Comparison of ENCODE assay signal across 30 mouse cellular contexts in genomic region chr16:22574164-22574563, GRCm38 (mm10).
DNase-seq lines count a peak whose midpoint lies in the region; ATAC-seq and TF ChIP-seq lines count a peak whose summit lies in the region.
"Had no signal": no experiment of that assay in that cellular context is flagged by ENCODE, and none has a peak within 500 bp of the region (broad histone marks: within the 10 kb centered on the region; RNA-seq: fewer than 3 reads in every experiment).

No protein-coding gene starts in this region.

- ATAC-seq in forebrain, postnatal 0 days, result no peak
- ATAC-seq in forebrain, embryonic 14.5 days, result no peak
- no peak for ATAC-seq in hindbrain, postnatal 0 days
- ATAC-seq in hindbrain, embryonic 13.5 days (ENCODE audit: low FRiP score), result no peak
- no peak for ATAC-seq in liver, postnatal 0 days
- ATAC-seq in liver, embryonic 12.5 days, result no peak
- ATAC-seq: forebrain, embryonic 16.5 days; Patski had no signal

- no peak overlapping the region for H3K4me2 ChIP-seq in forebrain, postnatal 0 days (ENCODE audit: low read depth)
- H3K4me2 ChIP-seq in forebrain, embryonic 14.5 days (ENCODE audit: low read length), result no peak overlapping the region
- no peak overlapping the region for H3K4me2 ChIP-seq in hindbrain, postnatal 0 days (ENCODE audit: low read depth, low read length)
- H3K4me2 ChIP-seq in hindbrain, embryonic 13.5 days, result no peak overlapping the region
- no peak overlapping the region for H3K4me2 ChIP-seq in liver, postnatal 0 days (ENCODE audit: low read depth, low read length)
- H3K4me2 ChIP-seq in liver, embryonic 12.5 days, result no peak overlapping the region
- H3K4me2 ChIP-seq: embryonic facial prominence, embryonic 13.5 days; heart, embryonic 13.5 days; kidney, embryonic 15.5 days; liver, embryonic 15.5 days; midbrain, embryonic 11.5 days; neural tube, embryonic 13.5 days had no signal

- H3K4me1 ChIP-seq in forebrain, postnatal 0 days (ENCODE audit: insufficient read depth), result no peaks in the 10 kb centered on the region
- no peaks in the 10 kb centered on the region for H3K4me1 ChIP-seq in forebrain, embryonic 14.5 days (ENCODE audit: control insufficient read depth, insufficient read depth, low read length)
- no peaks in the 10 kb centered on the region for H3K4me1 ChIP-seq in hindbrain, postnatal 0 days (ENCODE audit: insufficient read depth, low read length)
- H3K4me1 ChIP-seq in hindbrain, embryonic 13.5 days (replicated peaks), result no peaks in the 10 kb centered on the region
- H3K4me1 ChIP-seq in liver, postnatal 0 days (ENCODE audit: insufficient read depth), result no peaks in the 10 kb centered on the region
- no peaks in the 10 kb centered on the region for H3K4me1 ChIP-seq in liver, embryonic 12.5 days
- H3K4me1 ChIP-seq: liver, embryonic 15.5 days; neural tube, embryonic 13.5 days had no signal

- no peaks in the 10 kb centered on the region for H3K27me3 ChIP-seq in forebrain, postnatal 0 days (ENCODE audit: insufficient read depth, low read length)
- H3K27me3 ChIP-seq in forebrain, embryonic 14.5 days (replicated peaks; ENCODE audit: control insufficient read depth, insufficient read depth, low read length), result no peaks in the 10 kb centered on the region
- no peaks in the 10 kb centered on the region for H3K27me3 ChIP-seq in hindbrain, postnatal 0 days (ENCODE audit: insufficient read depth, low read length)
- H3K27me3 ChIP-seq in hindbrain, embryonic 13.5 days, result peaks cover 26% of the 10 kb centered on the region
- H3K27me3 ChIP-seq in liver, postnatal 0 days (ENCODE audit: insufficient read depth, low read length), result no peaks in the 10 kb centered on the region
- H3K27me3 ChIP-seq in liver, embryonic 12.5 days (replicated peaks), result peaks cover 12% of the 10 kb centered on the region
- H3K27me3 ChIP-seq: kidney, embryonic 15.5 days had no signal

- 71% methylated on average over 7 of the region's 7 CpGs for WGBS in forebrain, postnatal 0 days
- WGBS in forebrain, embryonic 14.5 days, result 78% methylated on average over 7 of the region's 7 CpGs
- 71% methylated on average over 7 of the region's 7 CpGs for WGBS in hindbrain, postnatal 0 days
- 71% methylated on average over 7 of the region's 7 CpGs for WGBS in hindbrain, embryonic 13.5 days
- 61% methylated on average over 7 of the region's 7 CpGs for WGBS in liver, postnatal 0 days (ENCODE audit: insufficient replicate concordance)
- WGBS in liver, embryonic 12.5 days (ENCODE audit: insufficient replicate concordance), result 46% methylated on average over 7 of the region's 7 CpGs

- TF ChIP-seq CTCF in forebrain, postnatal 0 days (IDR thresholded peaks at IDR 0.05; ENCODE audit: low read depth), result peak; percentile 36
- TF ChIP-seq CTCF in hindbrain, postnatal 0 days (IDR thresholded peaks at IDR 0.05; ENCODE audit: low read depth), result peak; percentile 42
- 0 out of 2 replicates have a peak, but pooled peaks have one; percentile 9 for TF ChIP-seq CTCF in liver, postnatal 0 days (IDR thresholded peaks at IDR 0.05; ENCODE audit: low read depth)

- H3K36me3 ChIP-seq in forebrain, postnatal 0 days (ENCODE audit: insufficient read depth), result no peaks in the 10 kb centered on the region
- H3K36me3 ChIP-seq in forebrain, embryonic 14.5 days (ENCODE audit: control insufficient read depth, insufficient read depth, low read length), result no peaks in the 10 kb centered on the region
- no peaks in the 10 kb centered on the region for H3K36me3 ChIP-seq in hindbrain, postnatal 0 days (ENCODE audit: insufficient read depth, low read length)
- no peaks in the 10 kb centered on the region for H3K36me3 ChIP-seq in hindbrain, embryonic 13.5 days
- H3K36me3 ChIP-seq in liver, postnatal 0 days (replicated peaks; ENCODE audit: insufficient read depth, low read length), result no peaks in the 10 kb centered on the region
- H3K36me3 ChIP-seq in liver, embryonic 12.5 days, result no peaks in the 10 kb centered on the region
- H3K36me3 ChIP-seq: embryonic facial prominence, embryonic 13.5 days; forebrain, embryonic 10.5 days; heart, embryonic 13.5 days; kidney, embryonic 15.5 days; liver, embryonic 15.5 days; neural tube, embryonic 13.5 days had no signal

- no peak overlapping the region for H3K9ac ChIP-seq in forebrain, postnatal 0 days
- no peak overlapping the region for H3K9ac ChIP-seq in forebrain, embryonic 14.5 days (ENCODE audit: low read length)
- no peak overlapping the region for H3K9ac ChIP-seq in hindbrain, postnatal 0 days (replicated peaks; ENCODE audit: low read length)
- H3K9ac ChIP-seq in hindbrain, embryonic 13.5 days, result no peak overlapping the region
- no peak overlapping the region for H3K9ac ChIP-seq in liver, postnatal 0 days (replicated peaks)
- no peak overlapping the region for H3K9ac ChIP-seq in liver, embryonic 12.5 days
- H3K9ac ChIP-seq: embryonic facial prominence, embryonic 13.5 days; heart, embryonic 13.5 days; kidney, embryonic 15.5 days; liver, embryonic 15.5 days; neural tube, embryonic 13.5 days had no signal

- no peak for DNase-seq in forebrain, postnatal 0 days
- DNase-seq in forebrain, embryonic 14.5 days (ENCODE audit: low spot score), result no peak
- DNase-seq in hindbrain, postnatal 0 days (ENCODE audit: low spot score), result no peak
- DNase-seq in liver, postnatal 0 days, result no peak
- peak; percentile 41 for DNase-seq in testis, postnatal 10 days (ENCODE audit: low spot score)
- no peak for DNase-seq in testis, postnatal 14 days (ENCODE audit: low spot score)
- DNase-seq: adrenal gland, postnatal 10 days; cerebellum, adult 11 months; cerebellum, adult 9-11 months; gastrocnemius, postnatal 36 days; heart, adult 18-20 months; heart, postnatal 14 days; kidney, adult 11 months; kidney, postnatal 36 days; layer of hippocampus, postnatal 36 days; liver; lung, postnatal 14 days; thymus, adult 18-20 months; thymus, postnatal 25 days had no signal

- no peak for TF ChIP-seq EP300 in liver, postnatal 0 days (IDR thresholded peaks at IDR 0.05; ENCODE audit: low read depth)

- H3K4me3 ChIP-seq in forebrain, postnatal 0 days (ENCODE audit: low read depth, low read length), result no peak overlapping the region
- no peak overlapping the region for H3K4me3 ChIP-seq in forebrain, embryonic 14.5 days (ENCODE audit: low read depth, low read length)
- H3K4me3 ChIP-seq in hindbrain, postnatal 0 days (ENCODE audit: low read length), result no peak overlapping the region
- no peak overlapping the region for H3K4me3 ChIP-seq in hindbrain, embryonic 13.5 days
- H3K4me3 ChIP-seq in liver, postnatal 0 days (ENCODE audit: low read depth, low read length), result no peak overlapping the region
- H3K4me3 ChIP-seq in liver, embryonic 12.5 days, result no peak overlapping the region
- H3K4me3 ChIP-seq: embryonic facial prominence, embryonic 13.5 days; forebrain, embryonic 10.5 days; heart, embryonic 13.5 days; kidney, embryonic 15.5 days; liver, embryonic 15.5 days; neural tube, embryonic 13.5 days had no signal

- no peaks in the 10 kb centered on the region for H3K9me3 ChIP-seq in forebrain, postnatal 0 days (ENCODE audit: low read length)
- no peaks in the 10 kb centered on the region for H3K9me3 ChIP-seq in forebrain, embryonic 14.5 days (replicated peaks; ENCODE audit: control insufficient read depth, low read length)
- no peaks in the 10 kb centered on the region for H3K9me3 ChIP-seq in hindbrain, postnatal 0 days (ENCODE audit: low read length)
- no peaks in the 10 kb centered on the region for H3K9me3 ChIP-seq in hindbrain, embryonic 13.5 days
- no peaks in the 10 kb centered on the region for H3K9me3 ChIP-seq in liver, postnatal 0 days (ENCODE audit: low read length)
- no peaks in the 10 kb centered on the region for H3K9me3 ChIP-seq in liver, embryonic 12.5 days (replicated peaks)
- H3K9me3 ChIP-seq: embryonic facial prominence, embryonic 13.5 days; forebrain, embryonic 10.5 days; heart, embryonic 13.5 days; kidney, embryonic 15.5 days; liver, embryonic 15.5 days; neural tube, embryonic 13.5 days had no signal

- no peak overlapping the region for H3K27ac ChIP-seq in forebrain, postnatal 0 days (ENCODE audit: low read depth, low read length)
- H3K27ac ChIP-seq in forebrain, embryonic 14.5 days (ENCODE audit: low read depth, low read length), result no peak overlapping the region
- no peak overlapping the region for H3K27ac ChIP-seq in hindbrain, postnatal 0 days
- no peak overlapping the region for H3K27ac ChIP-seq in hindbrain, embryonic 13.5 days
- no peak overlapping the region for H3K27ac ChIP-seq in liver, postnatal 0 days (ENCODE audit: low read depth)
- no peak overlapping the region for H3K27ac ChIP-seq in liver, embryonic 12.5 days
- H3K27ac ChIP-seq: embryonic facial prominence, embryonic 13.5 days; forebrain, embryonic 10.5 days; heart, embryonic 13.5 days; kidney, embryonic 15.5 days; liver, embryonic 15.5 days; neural tube, embryonic 13.5 days had no signal
